Mouse (Mus musculus): ENCODE results near the gene Tmem41b. TPM values are rescaled to one million over a fixed set of nuclear protein-coding genes. Genes with fewer than 3 reads are reported as not detected.
"Not testable (repeated sequence)": the region's sequence is repeated elsewhere in the genome, so short reads cannot be mapped to it uniquely, and the experiment has no call there.

Tmem41b gene
- polyA plus RNA-seq (2014; fragmentation: Nextera tagmentation; extraction: Ambion mirVana): 61.9 and 62.1 TPM in 2 replicates

GRCm38 (mm10) chr7:109986775-109987174, at the start of gene Tmem41b:
Tmem41b (minus strand) TSS chr7:109986929.
- H3K4me3 ChIP-seq (ENCODE audit: low read depth, low read length): peak within 1 kb of the TSS; percentile 69
- H3K36me3 ChIP-seq (ENCODE audit: control insufficient read depth, insufficient read depth, low read length): peaks cover 13% of the 10 kb centered on the region
- 37% methylated on average over 6 of the region's 6 CpGs for WGBS
- not testable (repeated sequence) for H3K9me3 ChIP-seq (ENCODE audit: control insufficient read depth, low read length); DNase-seq (ENCODE audit: low spot score); H3K4me1 ChIP-seq (replicated peaks; ENCODE audit: control insufficient read depth, insufficient read depth, low read length); H3K27me3 ChIP-seq (replicated peaks; ENCODE audit: control insufficient read depth, insufficient read depth, low read length)
- 0 out of 2 replicates have a peak, but pooled peaks have one; percentile 4 for ATAC-seq (replicated peaks; ENCODE audit: low FRiP score, low TSS enrichment, low read depth)
- H3K9ac ChIP-seq (ENCODE audit: low read length): peak within 1 kb of the TSS; percentile 68
- peak within 1 kb of the TSS; percentile 83 for H3K4me2 ChIP-seq (ENCODE audit: low read length)
- peak within 1 kb of the TSS; percentile 87 for H3K27ac ChIP-seq (ENCODE audit: low read depth)

GRCm38 (mm10) chr7:110030342-110030741, 43.6 kb upstream of the Tmem41b start:
- no peak for ATAC-seq (replicated peaks; ENCODE audit: low FRiP score, low TSS enrichment, low read depth)
- H3K4me3 ChIP-seq (ENCODE audit: low read depth, low read length): no peak overlapping the region
- 82% methylated on average over 3 of the region's 3 CpGs for WGBS
- no peak overlapping the region for H3K4me2 ChIP-seq (ENCODE audit: low read length)
- no peaks in the 10 kb centered on the region for H3K27me3 ChIP-seq (replicated peaks; ENCODE audit: control insufficient read depth, insufficient read depth, low read length)
- no peaks in the 10 kb centered on the region for H3K9me3 ChIP-seq (ENCODE audit: control insufficient read depth, low read length)
- H3K4me1 ChIP-seq (replicated peaks; ENCODE audit: control insufficient read depth, insufficient read depth, low read length): no peaks in the 10 kb centered on the region
- peaks cover 61% of the 10 kb centered on the region for H3K36me3 ChIP-seq (ENCODE audit: control insufficient read depth, insufficient read depth, low read length)
- H3K9ac ChIP-seq (ENCODE audit: low read length): no peak overlapping the region
- no peak overlapping the region for H3K27ac ChIP-seq (ENCODE audit: low read depth)
- no peak for DNase-seq (ENCODE audit: low spot score)

GRCm38 (mm10) chr7:110028826-110029225, 42.1 kb upstream of the Tmem41b start:
- Histone ChIP-seq H3K4me3 (ENCODE audit: low read depth, low read length) (no peak overlapping the region), H3K9me3 (ENCODE audit: control insufficient read depth, low read length) (peaks cover 2% of the 10 kb centered on the region; the same call in 1 of the 2 replicates), H3K27me3 (replicated peaks; ENCODE audit: control insufficient read depth, insufficient read depth, low read length) (no peaks in the 10 kb centered on the region), H3K4me1 (replicated peaks; ENCODE audit: control insufficient read depth, insufficient read depth, low read length) (no peaks in the 10 kb centered on the region), H3K4me2 (ENCODE audit: low read length) (no peak overlapping the region), H3K36me3 (ENCODE audit: control insufficient read depth, insufficient read depth, low read length) (peaks cover 48% of the 10 kb centered on the region), H3K9ac (ENCODE audit: low read length) (no peak overlapping the region), H3K27ac (ENCODE audit: low read depth) (no peak overlapping the region)
- DNase-seq (ENCODE audit: low spot score) (no peak), ATAC-seq (replicated peaks; ENCODE audit: low FRiP score, low TSS enrichment, low read depth) (no peak)
- WGBS: 84% methylated on average over 1 of the region's 1 CpGs

GRCm38 (mm10) chr7:110026594-110026993, 39.9 kb upstream of the Tmem41b start:
- DNase-seq (ENCODE audit: low spot score) (no peak), ATAC-seq (replicated peaks; ENCODE audit: low FRiP score, low TSS enrichment, low read depth) (no peak)
- H3K4me2 ChIP-seq (ENCODE audit: low read length): no peak overlapping the region
- no peak overlapping the region for H3K9ac ChIP-seq (ENCODE audit: low read length)
- H3K27me3 ChIP-seq (replicated peaks; ENCODE audit: control insufficient read depth, insufficient read depth, low read length): no peaks in the 10 kb centered on the region
- H3K27ac ChIP-seq (ENCODE audit: low read depth): no peak overlapping the region
- no peaks in the 10 kb centered on the region for H3K4me1 ChIP-seq (replicated peaks; ENCODE audit: control insufficient read depth, insufficient read depth, low read length)
- WGBS: 78% methylated on average over 2 of the region's 2 CpGs
- H3K9me3 ChIP-seq (ENCODE audit: control insufficient read depth, low read length): peaks cover 2% of the 10 kb centered on the region; the same call in 1 of the 2 replicates
- peaks cover 26% of the 10 kb centered on the region for H3K36me3 ChIP-seq (ENCODE audit: control insufficient read depth, insufficient read depth, low read length)
- H3K4me3 ChIP-seq (ENCODE audit: low read depth, low read length): no peak overlapping the region

GRCm38 (mm10) chr7:110023553-110023952, 36.8 kb upstream of the Tmem41b start:
- DNase-seq (ENCODE audit: low spot score): no peak
- WGBS: 89% methylated on average over 1 of the region's 1 CpGs
- peaks cover 5% of the 10 kb centered on the region for H3K36me3 ChIP-seq (ENCODE audit: control insufficient read depth, insufficient read depth, low read length)
- H3K27ac ChIP-seq (ENCODE audit: low read depth): no peak overlapping the region
- ATAC-seq (replicated peaks; ENCODE audit: low FRiP score, low TSS enrichment, low read depth): no peak
- H3K9ac ChIP-seq (ENCODE audit: low read length): no peak overlapping the region
- H3K4me1 ChIP-seq (replicated peaks; ENCODE audit: control insufficient read depth, insufficient read depth, low read length): peaks cover 8% of the 10 kb centered on the region
- no peak overlapping the region for H3K4me2 ChIP-seq (ENCODE audit: low read length)
- no peaks in the 10 kb centered on the region for H3K27me3 ChIP-seq (replicated peaks; ENCODE audit: control insufficient read depth, insufficient read depth, low read length)
- no peak overlapping the region for H3K4me3 ChIP-seq (ENCODE audit: low read depth, low read length)
- H3K9me3 ChIP-seq (ENCODE audit: control insufficient read depth, low read length): peaks cover 2% of the 10 kb centered on the region; the same call in 1 of the 2 replicates

- peak overlapping the region; percentile 99 for H3K9ac ChIP-seq (ENCODE audit: low read length)
- no peaks in the 10 kb centered on the region for H3K36me3 ChIP-seq (ENCODE audit: control insufficient read depth, insufficient read depth, low read length)
- H3K4me1 ChIP-seq (replicated peaks; ENCODE audit: control insufficient read depth, insufficient read depth, low read length): peaks cover 8% of the 10 kb centered on the region
- peak overlapping the region; percentile 92 for H3K27ac ChIP-seq (ENCODE audit: low read depth)
- peak; percentile 75 for DNase-seq (ENCODE audit: low spot score)
- H3K4me2 ChIP-seq (ENCODE audit: low read length): peak overlapping the region; percentile 93
- H3K27me3 ChIP-seq (replicated peaks; ENCODE audit: control insufficient read depth, insufficient read depth, low read length): no peaks in the 10 kb centered on the region
- H3K9me3 ChIP-seq (ENCODE audit: control insufficient read depth, low read length): no peaks in the 10 kb centered on the region
- H3K4me3 ChIP-seq (ENCODE audit: low read depth, low read length): peak overlapping the region; percentile 90
- WGBS: under 1% methylated on average over 42 of the region's 42 CpGs
- peak; percentile 87 for ATAC-seq (replicated peaks; ENCODE audit: low FRiP score, low TSS enrichment, low read depth)
These were observed 32.1 kb upstream of the Tmem41b start for GRCm38 (mm10) chr7:110018631-110019482.

GRCm38 (mm10) chr7:110018117-110018630, 31.4 kb upstream of the Tmem41b start, which contains the start of gene Ipo7:
Ipo7 (plus strand) TSS chr7:110018274.
- H3K9ac ChIP-seq (ENCODE audit: low read length): peak within 1 kb of the TSS; percentile 99
- no peaks in the 10 kb centered on the region for H3K27me3 ChIP-seq (replicated peaks; ENCODE audit: control insufficient read depth, insufficient read depth, low read length)
- H3K36me3 ChIP-seq (ENCODE audit: control insufficient read depth, insufficient read depth, low read length): no peaks in the 10 kb centered on the region
- H3K4me1 ChIP-seq (replicated peaks; ENCODE audit: control insufficient read depth, insufficient read depth, low read length): peaks cover 8% of the 10 kb centered on the region
- peak within 1 kb of the TSS; percentile 92 for H3K27ac ChIP-seq (ENCODE audit: low read depth)
- under 1% methylated on average over 47 of the region's 48 CpGs for WGBS
- H3K4me3 ChIP-seq (ENCODE audit: low read depth, low read length): peak within 1 kb of the TSS; percentile 90
- ATAC-seq (replicated peaks; ENCODE audit: low FRiP score, low TSS enrichment, low read depth): peak; percentile 93
- H3K9me3 ChIP-seq (ENCODE audit: control insufficient read depth, low read length): no peaks in the 10 kb centered on the region
- peak; percentile 94 for DNase-seq (ENCODE audit: low spot score)
- H3K4me2 ChIP-seq (ENCODE audit: low read length): peak within 1 kb of the TSS; percentile 93

- H3K36me3 ChIP-seq (ENCODE audit: control insufficient read depth, insufficient read depth, low read length): no peaks in the 10 kb centered on the region
- WGBS: 77% methylated on average over 5 of the region's 5 CpGs
- no peak overlapping the region for H3K4me3 ChIP-seq (ENCODE audit: low read depth, low read length)
- H3K27me3 ChIP-seq (replicated peaks; ENCODE audit: control insufficient read depth, insufficient read depth, low read length): no peaks in the 10 kb centered on the region
- H3K4me1 ChIP-seq (replicated peaks; ENCODE audit: control insufficient read depth, insufficient read depth, low read length): no peaks in the 10 kb centered on the region
- no peak overlapping the region for H3K9ac ChIP-seq (ENCODE audit: low read length)
- no peaks in the 10 kb centered on the region for H3K9me3 ChIP-seq (ENCODE audit: control insufficient read depth, low read length)
- no peak for DNase-seq (ENCODE audit: low spot score)
- no peak for ATAC-seq (replicated peaks; ENCODE audit: low FRiP score, low TSS enrichment, low read depth)
- H3K4me2 ChIP-seq (ENCODE audit: low read length): no peak overlapping the region
- no peak overlapping the region for H3K27ac ChIP-seq (ENCODE audit: low read depth)
These were observed 27.5 kb upstream of the Tmem41b start for GRCm38 (mm10) chr7:110014272-110014671.
